Comparison of ENCODE assay signal across 8 mouse cellular contexts in genomic region chr15:84995967-84996366, GRCm38 (mm10). TPM values are rescaled to one million over a fixed set of nuclear protein-coding genes. Genes with fewer than 3 reads are reported as not detected.
A peak's percentile ranks its signal among the peaks of the same experiment; 100 is the strongest.
DNase-seq lines count a peak whose midpoint lies in the region; ATAC-seq and TF ChIP-seq lines count a peak whose summit lies in the region.
"Had no signal": no experiment of that assay in that cellular context is flagged by ENCODE, and none has a peak within 500 bp of the region (broad histone marks: within the 10 kb centered on the region; RNA-seq: fewer than 3 reads in every experiment).

No protein-coding gene starts in this region.

- 0% methylated on average over 1 of the region's 1 CpGs for WGBS in liver, embryonic 13.5 days (ENCODE audit: insufficient replicate concordance)
- WGBS in spleen, adult 2 months: 9% methylated on average over 1 of the region's 1 CpGs

- H3K9ac ChIP-seq in liver, embryonic 13.5 days: no peak overlapping the region

- peak; percentile 75 for TF ChIP-seq CTCF in left cerebral cortex, adult 2 months (IDR thresholded peaks at IDR 0.05)
- peak; percentile 56 for TF ChIP-seq CTCF in G1E (IDR thresholded peaks at IDR 0.05; ENCODE audit: low read depth, low read length)
- TF ChIP-seq CTCF in spleen, adult 2 months (IDR thresholded peaks at IDR 0.05; ENCODE audit: extremely low read depth, insufficient read depth, insufficient read length, insufficient replicate concordance): peak; percentile 64; the same call in 1 of the 2 replicates

- H3K27ac ChIP-seq in left cerebral cortex, adult 2 months: no peak overlapping the region
- H3K27ac ChIP-seq in liver, embryonic 13.5 days: no peak overlapping the region
- H3K27ac ChIP-seq in spleen, adult 2 months (ENCODE audit: insufficient read depth, low read length): no peak overlapping the region

- H3K9me3 ChIP-seq in G1E (replicated peaks): no peaks in the 10 kb centered on the region
- no peaks in the 10 kb centered on the region for H3K9me3 ChIP-seq in liver, embryonic 13.5 days (replicated peaks)

- H3K4me1 ChIP-seq in G1E (ENCODE audit: insufficient read depth, low read depth, low read length): peaks cover 10% of the 10 kb centered on the region
- H3K4me1 ChIP-seq in liver, embryonic 13.5 days (replicated peaks): no peaks in the 10 kb centered on the region
- H3K4me1 ChIP-seq in spleen, adult 2 months (ENCODE audit: control insufficient read depth, insufficient read depth, insufficient read length): peaks cover 17% of the 10 kb centered on the region

- no peak for TF ChIP-seq POLR2A in spleen, adult 2 months (IDR thresholded peaks at IDR 0.05; ENCODE audit: low read depth, low read length)

- intact Hi-C loops in left cerebral cortex, adult 2 months (cut with DNase I): loop anchor here (2.0 to 10.0 kb wide), 4 partner anchors 71 to 239 kb away; partner anchors contain the start of gene Phf21b
- intact Hi-C loops in gastrocnemius, postnatal 14 days (cut with DNase I; ENCODE audit: low total_unique reads): no loop called here

- ATAC-seq in G1E (ENCODE audit: extremely low read depth, insufficient number of reproducible peaks, low FRiP score, poor library complexity, severe bottlenecking): peak; percentile 58
- no peak for ATAC-seq in liver, embryonic 13.5 days (ENCODE audit: low read depth)

- H3K4me3 ChIP-seq in left cerebral cortex, adult 2 months: no peak overlapping the region
- H3K4me3 ChIP-seq in G1E (ENCODE audit: low read depth, low read length): no peak overlapping the region
- no peak overlapping the region for H3K4me3 ChIP-seq in liver, embryonic 13.5 days (replicated peaks)
- H3K4me3 ChIP-seq in spleen, adult 2 months (ENCODE audit: extremely low read depth, insufficient read depth, insufficient read length): no peak overlapping the region

- H3K4me2 ChIP-seq in liver, embryonic 13.5 days: no peak overlapping the region

- H3K27me3 ChIP-seq in G1E (ENCODE audit: insufficient read depth, low read length): peaks cover 11% of the 10 kb centered on the region; the same call in 1 of the 2 replicates
- H3K27me3 ChIP-seq in liver, embryonic 13.5 days: peaks cover 12% of the 10 kb centered on the region
- H3K27me3 ChIP-seq in spleen, adult 2 months (ENCODE audit: control insufficient read depth, insufficient read depth, low read length): no peaks in the 10 kb centered on the region

- DNase-seq in left cerebral cortex, adult 2 months (ENCODE audit: extremely low spot score in 1 of 2, low spot score in 2 of 2): peak in 1 of 2 experiments; percentile 49
- no peak for DNase-seq in left cerebral cortex, adult 11 months (ENCODE audit: low spot score)
- peak; percentile 23 for DNase-seq in G1E (ENCODE audit: low spot score)
- DNase-seq in adrenal gland, postnatal 25 days: peak; percentile 72
- peak; percentile 75 for DNase-seq in gastrocnemius, postnatal 14 days
- DNase-seq in liver, embryonic 13.5 days: peak; percentile 29
- DNase-seq in spleen, adult 2 months (ENCODE audit: low read depth in 1 of 2, low spot score in 2 of 2): peak; percentile 42 to 62

- no peaks in the 10 kb centered on the region for H3K36me3 ChIP-seq in G1E (replicated peaks)
- H3K36me3 ChIP-seq in liver, embryonic 13.5 days: no peaks in the 10 kb centered on the region
- no peaks in the 10 kb centered on the region for H3K36me3 ChIP-seq in spleen, adult 2 months (ENCODE audit: control insufficient read depth, insufficient read depth, low read length)

RNA-seq across cellular contexts. Expression of gene 5031439G07Rik, which starts 7.6 kb away (rescaled TPM):
- total RNA-seq in left cerebral cortex, adult 2 months (2021): 10 to 100 TPM; 72.8 to 94.8 TPM
- total RNA-seq in G1E (2014; fragmentation: Nextera tagmentation) (8.3 and 8.8 TPM in 2 replicates), G1E (2017) (13.1 and 13.4 TPM in 2 replicates)
- 41.8 and 43.8 TPM in 2 replicates for polyA plus RNA-seq in G1E (2012)
- total RNA-seq in adrenal gland, postnatal 25 days (2021): 18.6 and 28.8 TPM in 2 replicates
- total RNA-seq in gastrocnemius, postnatal 14 days (2021): 10 to 100 TPM; 26.4 to 35.9 TPM
- polyA plus RNA-seq in liver, embryonic 13.5 days (2015; fragmentation: Nextera tagmentation; extraction: Ambion mirVana): 1.2 TPM in 2 replicates
- 27.1 and 32.8 TPM in 2 replicates for polyA plus RNA-seq in spleen, adult 2 months (2012; rRNA removed)

RNA-seq across cellular contexts. Expression of gene Upk3a, which starts 21.0 kb away (rescaled TPM):
- total RNA-seq in left cerebral cortex, adult 2 months (2021): not detected
- total RNA-seq in G1E (2014; fragmentation: Nextera tagmentation): not detected in 2 replicates
- not detected in 2 replicates for total RNA-seq in G1E (2017)
- polyA plus RNA-seq in G1E (2012): not detected in 2 replicates
- not detected in 2 replicates for total RNA-seq in adrenal gland, postnatal 25 days (2021)
- total RNA-seq in gastrocnemius, postnatal 14 days (2021): not detected
- not detected in 2 replicates for polyA plus RNA-seq in liver, embryonic 13.5 days (2015; fragmentation: Nextera tagmentation; extraction: Ambion mirVana)
- polyA plus RNA-seq in spleen, adult 2 months (2012; rRNA removed): not detected in 2 replicates
- total RNA-seq: layer of hippocampus, postnatal 25 days had no signal

RNA-seq across cellular contexts. Expression of gene Fam118a, which starts 32.8 kb away (rescaled TPM):
- total RNA-seq in left cerebral cortex, adult 2 months (2021): 10 to 100 TPM; 24.4 to 25.3 TPM
- total RNA-seq in G1E (2014; fragmentation: Nextera tagmentation) (13.9 and 17.2 TPM in 2 replicates), G1E (2017) (14.7 and 14.9 TPM in 2 replicates)
- polyA plus RNA-seq in G1E (2012): 4.4 and 6.9 TPM in 2 replicates
- 9.0 and 15.8 TPM in 2 replicates for total RNA-seq in adrenal gland, postnatal 25 days (2021)
- total RNA-seq in gastrocnemius, postnatal 14 days (2021): 1 to 10 TPM; 5.1 to 5.3 TPM
- polyA plus RNA-seq in liver, embryonic 13.5 days (2015; fragmentation: Nextera tagmentation; extraction: Ambion mirVana): 8.6 and 8.7 TPM in 2 replicates
- 3.9 and 4.0 TPM in 2 replicates for polyA plus RNA-seq in spleen, adult 2 months (2012; rRNA removed)
